Mouse (Mus musculus) CH12.LX (cell line): ENCODE data around the gene Smyd3. TPM values are rescaled to one million over a fixed set of nuclear protein-coding genes. Genes with fewer than 3 reads are reported as not detected.

ENCODE experiments used
- DNase-seq: peaks from one replicate; pipeline ENCODE4 v3.0.0-alpha.2; 2013; ENCODE audit errors: extremely low read depth
- H3K27ac ChIP-seq: 2 replicates; pipeline ENCODE4 v1.5.1; 2012; ENCODE audit warnings: low read depth, mild to moderate bottlenecking, control low read depth, moderate library complexity; ENCODE audit not compliant: insufficient read depth
- H3K27me3 ChIP-seq: replicated peaks from 2 replicates; pipeline ENCODE3; 2012; ENCODE audit warnings: inconsistent platforms
- H3K36me3 ChIP-seq, 2 experiments: replicated peaks in 1 of 2; 2 replicates each; pipeline versions ENCODE3 to v1.6.1; 2012; ENCODE audit warnings: inconsistent platforms in 1 of 2, low read length in 1 of 2, mild to moderate bottlenecking in 1 of 2, mixed read lengths in 1 of 2, moderate library complexity in 1 of 2; ENCODE audit not compliant: control insufficient read depth in 1 of 2, insufficient read depth in 1 of 2
- H3K4me1 ChIP-seq, 2 experiments: 2 replicates each; pipeline ENCODE4 v1.6.1; 2012; ENCODE audit warnings: inconsistent platforms in 1 of 2, moderate library complexity in 1 of 2; ENCODE audit not compliant: insufficient read depth in 2 of 2, control insufficient read depth in 1 of 2
- H3K4me2 ChIP-seq: 2 replicates; pipeline ENCODE4 v1.6.1; 2012; ENCODE audit warnings: low read depth, mild to moderate bottlenecking, control low read depth; ENCODE audit not compliant: poor library complexity, insufficient read depth, severe bottlenecking
- H3K4me3 ChIP-seq, 3 experiments: fragments of 150-350 bp in 1 of 3; sonication (generic) in 1 of 3; replicated peaks in 1 of 3; 2 replicates each; pipeline versions ENCODE3 to v1.5.1; 2011 to 2012; ENCODE audit warnings: low read depth in 2 of 3, low read length in 2 of 3, mild to moderate bottlenecking in 2 of 3, moderate library complexity in 2 of 3, control low read depth in 1 of 3, improper control_type of control experiment in 1 of 3, inconsistent platforms in 1 of 3, mixed read lengths in 1 of 3; ENCODE audit not compliant: poor library complexity in 1 of 3
- H3K79me2 ChIP-seq: replicated peaks from 2 replicates; pipeline ENCODE4 v1.6.1; 2012; ENCODE audit warnings: mild to moderate bottlenecking, moderate library complexity; ENCODE audit not compliant: control insufficient read depth, poor library complexity, insufficient read depth, severe bottlenecking; ENCODE audit errors: extremely low read depth
- H3K9ac ChIP-seq: 2 replicates; pipeline ENCODE4 v1.6.1; 2012; ENCODE audit warnings: low read depth, mild to moderate bottlenecking, control low read depth, moderate library complexity; ENCODE audit not compliant: insufficient read depth
- H3K9me3 ChIP-seq: replicated peaks from 2 replicates; pipeline ENCODE3; 2012; ENCODE audit warnings: low read length, inconsistent platforms, mixed read lengths
- BHLHE40 ChIP-seq: IDR thresholded peaks from 2 replicates; pipeline ENCODE4 v1.6.1; 2011; ENCODE audit warnings: mild to moderate bottlenecking, low read depth, low read length, improper control_type of control experiment
- CHD1 ChIP-seq: IDR thresholded peaks from 2 replicates; pipeline ENCODE4 v1.6.1; 2012; ENCODE audit warnings: low read depth, low read length, improper control_type of control experiment, inconsistent platforms
- CHD2 ChIP-seq: IDR thresholded peaks from 2 replicates; pipeline ENCODE4 v1.6.1; 2011; ENCODE audit warnings: low read length, improper control_type of control experiment
- CTCF ChIP-seq, 2 experiments: IDR thresholded peaks in 1 of 2; conservative IDR thresholded peaks in 1 of 2; 2 replicates each; pipeline ENCODE4 v1.5.1; 2011 to 2012; ENCODE audit warnings: low read depth in 2 of 2, low read length in 2 of 2, improper control_type of control experiment in 1 of 2, inconsistent platforms in 1 of 2, mild to moderate bottlenecking in 1 of 2, moderate library complexity in 1 of 2
- ELF1 ChIP-seq: IDR thresholded peaks from 2 replicates; pipeline ENCODE4 v1.6.1; 2014; ENCODE audit warnings: low read depth, mild to moderate bottlenecking, inconsistent platforms, low read length, improper control_type of control experiment
- EP300 ChIP-seq: IDR thresholded peaks from 2 replicates; pipeline ENCODE4 v1.6.1; 2011; ENCODE audit warnings: low read length, improper control_type of control experiment
- IRF4 ChIP-seq: IDR thresholded peaks from 2 replicates; pipeline ENCODE4 v1.6.1; 2014; ENCODE audit warnings: low read depth, mild to moderate bottlenecking, inconsistent platforms, low read length, improper control_type of control experiment
- MAX ChIP-seq: IDR thresholded peaks from 2 replicates; pipeline ENCODE4 v1.6.1; 2011; ENCODE audit warnings: low read length, improper control_type of control experiment
- MAZ ChIP-seq: IDR thresholded peaks from 2 replicates; pipeline ENCODE4 v1.6.1; 2012; ENCODE audit warnings: low read depth, mild to moderate bottlenecking, inconsistent platforms, low read length, improper control_type of control experiment, moderate library complexity
- MEF2A ChIP-seq: IDR thresholded peaks from 2 replicates; pipeline ENCODE4 v1.6.1; 2014; ENCODE audit warnings: low read depth, mild to moderate bottlenecking, inconsistent platforms, low read length, improper control_type of control experiment, borderline replicate concordance
- MXI1 ChIP-seq: IDR thresholded peaks from 2 replicates; pipeline ENCODE4 v1.6.1; 2011; ENCODE audit warnings: mild to moderate bottlenecking, low read depth, low read length, improper control_type of control experiment
- NRF1 ChIP-seq: IDR thresholded peaks from 2 replicates; pipeline ENCODE4 v1.6.1; 2014; ENCODE audit warnings: low read depth, mild to moderate bottlenecking, inconsistent platforms, low read length, improper control_type of control experiment, moderate library complexity
- PAX5 ChIP-seq: IDR thresholded peaks from 2 replicates; pipeline ENCODE4 v1.6.1; 2012; ENCODE audit warnings: low read length, inconsistent platforms, mixed read lengths
- POLR2A ChIP-seq: IDR thresholded peaks from 2 replicates; pipeline ENCODE4 v1.6.1; 2011; ENCODE audit warnings: low read depth, mild to moderate bottlenecking, improper control_type of control experiment, low read length
- RAD21 ChIP-seq: IDR thresholded peaks from 2 replicates; pipeline ENCODE4 v1.6.1; 2011; ENCODE audit warnings: low read depth, mild to moderate bottlenecking, low read length, improper control_type of control experiment, moderate library complexity
- RCOR1 ChIP-seq: conservative IDR thresholded peaks from 2 replicates; pipeline ENCODE4 v1.6.1; 2012; ENCODE audit warnings: low read depth, mild to moderate bottlenecking, inconsistent platforms, low read length, improper control_type of control experiment
- SMC3 ChIP-seq: IDR thresholded peaks from 2 replicates; pipeline ENCODE4 v1.6.1; 2011; ENCODE audit warnings: low read depth, low read length, improper control_type of control experiment
- TCF12 ChIP-seq: IDR thresholded peaks from 2 replicates; pipeline ENCODE4 v1.6.1; 2014; ENCODE audit warnings: low read depth, mild to moderate bottlenecking, inconsistent platforms, low read length, improper control_type of control experiment
- UBTF ChIP-seq: IDR thresholded peaks from 2 replicates; pipeline ENCODE4 v1.6.1; 2012; ENCODE audit warnings: low read depth, mild to moderate bottlenecking, inconsistent platforms, low read length, improper control_type of control experiment, moderate library complexity
- USF1 ChIP-seq: IDR thresholded peaks from 2 replicates; pipeline ENCODE4 v1.6.1; 2014; ENCODE audit warnings: low read depth, mild to moderate bottlenecking, inconsistent platforms, low read length, improper control_type of control experiment
- USF2 ChIP-seq: conservative IDR thresholded peaks from 2 replicates; pipeline ENCODE4 v1.6.1; 2011; ENCODE audit warnings: low read depth, low read length, improper control_type of control experiment
- ZC3H11A ChIP-seq: IDR thresholded peaks from 2 replicates; pipeline ENCODE4 v1.6.1; 2012; ENCODE audit warnings: low read depth, mild to moderate bottlenecking, inconsistent platforms, low read length, improper control_type of control experiment
- ZMIZ1 ChIP-seq: IDR thresholded peaks from 2 replicates; pipeline ENCODE4 v1.6.1; 2012; ENCODE audit warnings: low read depth, mild to moderate bottlenecking, inconsistent platforms, low read length, improper control_type of control experiment
- dilution Hi-C: fragments of 300-500 bp; cut with MboI; formaldehyde crosslinking; loops from 2 replicates; pipeline ENCODE4 v1.14.3; 2020; ENCODE audit warnings: low sequenced_read_pairs; ENCODE audit not compliant: extremely low pct_unique_long_range_greater_than_20kb, extremely low pct_ligation_motif_present
- in situ Hi-C: fragments of 300-500 bp; cut with MboI; formaldehyde crosslinking; loops from 3 replicates; pipeline ENCODE4 v1.14.3; 2019; ENCODE audit warnings: low sequenced_read_pairs, low pct_ligation_motif_present, low pct_unique_long_range_greater_than_20kb, mixed read lengths
- polyA plus RNA-seq: library from polyadenylated mRNA; unstranded; fragments of >175 nt; gene quantifications from 2 replicates; pipeline ENCODE4 v1.2.1, GENCODE M21; 2012; ENCODE audit warnings: low read depth; ENCODE audit not compliant: insufficient read length
- total RNA-seq, 2 experiments: library from RNA; depleted of rRNA; stranded (reverse); fragments of 300-350 nt in 1 of 2; fragments of >200 nt in 1 of 2; gene quantifications; 2 replicates each; pipeline ENCODE4 v1.2.3; 2012 to 2014

Smyd3 gene
- total and polyA plus RNA-seq, 3 experiments: 11.4 to 12.5 (median 11.8) TPM

DNA sequence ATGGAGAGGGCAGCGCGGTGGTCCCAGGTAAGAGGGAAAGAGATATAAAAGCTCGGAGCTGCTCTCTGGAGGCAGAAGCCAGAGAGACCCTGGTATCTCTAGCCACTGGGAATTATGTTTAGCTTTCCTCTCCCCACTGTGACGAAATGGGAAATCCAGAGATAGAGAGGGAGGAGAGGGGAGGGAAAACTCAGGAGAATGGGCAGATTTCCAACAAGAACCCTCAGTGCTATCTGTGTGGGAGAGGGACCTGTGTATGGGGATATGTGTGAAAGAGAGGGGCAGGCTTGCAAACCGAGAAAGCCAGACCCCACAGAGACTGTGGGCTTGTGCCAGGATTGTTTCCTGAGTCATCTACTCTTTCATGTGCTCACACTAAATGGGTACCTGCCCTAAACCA, 235.0 kb downstream of the Smyd3 start:
- TF ChIP-seq SMC3: no peak
- no peak for TF ChIP-seq CHD2
- TF ChIP-seq MAZ: no peak
- no peak for TF ChIP-seq ZMIZ1
- TF ChIP-seq TCF12: no peak
- TF ChIP-seq MEF2A: no peak
- TF ChIP-seq BHLHE40: no peak
- no peak for TF ChIP-seq USF2
- TF ChIP-seq ELF1: no peak
- no peak for TF ChIP-seq CTCF (conservative IDR thresholded peaks at IDR 0.05 in 1 of 2, IDR thresholded peaks at IDR 0.05 in 1 of 2; ENCODE audit: low read depth in 2 of 2, low read length in 2 of 2)
- no peak for TF ChIP-seq NRF1
- no peak for TF ChIP-seq POLR2A
- no peak for TF ChIP-seq EP300
- TF ChIP-seq UBTF: no peak
- TF ChIP-seq PAX5: no peak
- no peak for TF ChIP-seq MAX
- H3K27ac ChIP-seq: no peak overlapping the region

DNA sequence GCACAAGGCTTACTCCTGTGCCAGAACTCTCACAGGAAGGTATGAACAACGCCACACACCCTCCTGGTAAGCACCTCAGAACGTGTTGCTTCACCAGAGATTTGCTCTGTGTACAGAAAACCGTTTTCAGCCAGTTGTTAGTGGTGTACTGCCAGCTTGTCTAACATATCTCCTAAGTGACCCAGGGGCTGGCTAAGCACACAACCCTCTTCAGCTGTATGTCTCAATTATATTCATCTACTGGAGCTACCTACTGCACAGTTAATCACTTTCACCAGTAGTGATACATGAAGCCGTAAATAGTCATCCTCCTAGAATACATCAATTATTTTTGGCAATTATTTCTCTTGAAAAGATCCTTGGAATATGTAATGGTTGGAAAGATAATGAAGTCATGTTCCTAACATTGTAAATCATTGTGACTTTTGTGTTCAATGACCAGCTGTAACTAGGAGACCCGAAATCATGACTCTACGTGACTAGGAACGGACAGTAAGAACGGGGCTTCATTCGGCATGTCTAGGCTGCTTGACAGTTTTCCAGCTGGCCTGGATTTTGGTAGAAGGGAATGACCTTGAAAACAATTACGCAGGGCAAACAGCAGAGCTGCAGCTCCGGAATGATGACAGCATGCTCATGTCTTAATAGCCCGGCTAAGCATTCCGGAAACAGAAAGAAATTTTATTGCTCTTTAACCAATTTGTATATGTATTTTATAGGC, 236.3 kb downstream of the Smyd3 start:
- no peak overlapping the region for H3K27ac ChIP-seq
- no peaks in the 10 kb centered on the region for H3K4me1 ChIP-seq
- in situ Hi-C loops (no loop called here), dilution Hi-C loops (no loop called here)
- DNase-seq: no peak
- peaks cover 0 to 2% of the 10 kb centered on the region in 2 experiments for H3K36me3 ChIP-seq
- no peak overlapping the region for H3K9ac ChIP-seq
- H3K27me3 ChIP-seq: no peaks in the 10 kb centered on the region
- H3K4me2 ChIP-seq: no peak overlapping the region
- no peak for TF ChIP-seq TCF12
- no peak overlapping the region for H3K4me3 ChIP-seq
- H3K79me2 ChIP-seq: no peaks in the 10 kb centered on the region
- no peaks in the 10 kb centered on the region for H3K9me3 ChIP-seq

More for the DNA sequence above, 235.0 kb downstream of the Smyd3 start:
- dilution Hi-C loops: no loop called here
- H3K9me3 ChIP-seq: no peaks in the 10 kb centered on the region
- no peaks in the 10 kb centered on the region for H3K4me1 ChIP-seq
- no peak overlapping the region for H3K9ac ChIP-seq
- H3K4me3 ChIP-seq: no peak overlapping the region
- in situ Hi-C loops: no loop called here
- no peaks in the 10 kb centered on the region for H3K27me3 ChIP-seq
- H3K4me2 ChIP-seq: no peak overlapping the region
- H3K79me2 ChIP-seq: no peaks in the 10 kb centered on the region
- no peak for DNase-seq
- peaks cover 0 to 2% of the 10 kb centered on the region in 2 experiments for H3K36me3 ChIP-seq

- dilution Hi-C loops: no loop called here
- no peak overlapping the region for H3K4me3 ChIP-seq
- no peak overlapping the region for H3K9ac ChIP-seq
- no peaks in the 10 kb centered on the region for H3K79me2 ChIP-seq
- no peak for DNase-seq
- H3K4me2 ChIP-seq: no peak overlapping the region
- in situ Hi-C loops: no loop called here
- H3K4me1 ChIP-seq: no peaks in the 10 kb centered on the region
- TF ChIP-seq ZC3H11A (no peak), CHD1 (no peak), PAX5 (no peak), RCOR1 (no peak), MAZ (no peak), MXI1 (no peak), RAD21 (no peak), TCF12 (no peak), USF1 (no peak), POLR2A (no peak), IRF4 (no peak), EP300 (no peak)
- H3K9me3 ChIP-seq: no peaks in the 10 kb centered on the region
- H3K27ac ChIP-seq: no peak overlapping the region
- no peaks in the 10 kb centered on the region for H3K27me3 ChIP-seq
- H3K36me3 ChIP-seq: peaks cover 0 to 2% of the 10 kb centered on the region in 2 experiments
Measured at GRCm38 (mm10) chr1:179279116-179279515, 238.7 kb downstream of the Smyd3 start.
